Mouse (Mus musculus) layer of hippocampus, postnatal 14 days (tissue): Measurements from ENCODE around the gene Lpcat1. TPM values are rescaled to one million over a fixed set of nuclear protein-coding genes. Genes with fewer than 3 reads are reported as not detected.

ENCODE experiments used
- DNase-seq, 2 experiments: peaks; one replicate each; pipeline ENCODE4 v3.0.0; 2021 to 2022; ENCODE audit warnings: low spot score in 2 of 2, mixed read lengths in 1 of 2
- total RNA-seq, 2 experiments: library from RNA; stranded (reverse); gene quantifications; 2 replicates each; pipeline ENCODE4 v1.2.3; 2021

Gene Lpcat1
- total RNA-seq, 2 experiments from 2014 or later, result 53.9 to 56.5 TPM

GRCm38 (mm10) chr13:73512776-73513673 lies 46.0 kb downstream of the Lpcat1 start:
- DNase-seq, result peak; percentile 82 to 87

- DNase-seq, result no peak
Observed at GRCm38 (mm10) chr13:73516886-73517285, 49.9 kb downstream of the Lpcat1 start.

DNA sequence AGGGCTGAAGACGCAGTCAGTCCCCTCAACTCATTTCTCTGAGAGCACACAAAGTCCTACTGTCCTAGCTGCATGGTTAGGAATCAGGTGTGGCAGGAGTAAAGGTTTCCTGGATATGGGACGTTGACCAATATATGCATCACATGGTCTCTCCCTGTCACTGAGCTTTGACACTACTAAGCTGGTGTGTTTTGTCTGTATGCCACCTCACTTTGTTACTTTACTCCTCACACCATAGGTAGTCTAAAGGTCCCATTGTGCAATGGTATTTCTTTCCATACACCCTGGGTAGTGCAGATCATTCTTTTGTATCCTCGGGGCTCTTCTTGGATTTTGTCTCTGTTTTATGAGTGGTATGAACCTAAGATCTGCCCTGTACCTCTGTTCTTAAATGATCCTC lies 66.7 kb downstream of the Lpcat1 start:
- DNase-seq, result no peak

DNA sequence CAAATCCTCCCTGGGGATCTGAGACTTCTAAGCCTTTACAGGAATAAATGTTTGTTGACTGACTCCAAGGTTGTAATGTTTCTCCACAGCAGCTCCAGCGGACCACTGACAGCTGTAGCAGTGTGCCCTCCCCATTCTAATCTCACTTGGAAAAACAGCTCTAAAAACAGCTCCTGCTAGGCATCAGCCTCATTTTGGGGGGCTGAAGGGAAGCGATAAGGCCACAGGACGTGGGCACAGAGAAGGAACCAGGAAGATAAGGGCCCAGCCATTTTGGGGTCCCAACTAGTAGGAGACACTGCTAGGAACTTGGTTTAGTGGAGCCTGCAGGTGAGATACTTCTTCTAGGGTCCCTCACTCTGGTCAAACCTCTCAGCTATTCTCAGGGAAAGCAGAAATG lies 68.3 kb downstream of the Lpcat1 start:
- DNase-seq, result no peak

DNA sequence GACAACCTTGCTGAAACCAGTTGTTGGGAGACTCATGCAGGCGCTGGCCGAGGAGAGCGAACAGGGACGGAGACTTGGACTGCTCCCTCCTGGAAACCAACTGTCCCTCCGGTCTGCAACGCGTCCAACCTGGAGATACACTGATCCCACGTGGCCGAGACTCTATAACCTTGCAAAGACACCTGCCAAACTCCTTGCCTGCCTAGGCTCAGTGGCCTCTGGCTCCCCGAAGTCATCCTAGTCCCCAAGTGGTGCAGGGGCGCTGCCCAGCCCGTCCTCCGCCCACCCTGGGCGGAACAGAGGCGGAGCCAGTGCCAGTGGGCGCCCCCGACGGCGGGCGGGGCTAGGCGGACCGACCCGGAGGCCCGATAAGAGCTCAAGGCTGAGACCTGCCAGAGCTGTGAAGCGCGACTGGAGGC lies 69.4 kb downstream of the Lpcat1 start, which contains the start of gene Slc6a3:
Gene Slc6a3 (plus strand): TSS at position 345 of the 419 bp plus-strand sequence.
- DNase-seq, result no peak

GRCm38 (mm10) chr13:73536824-73537223 lies 69.8 kb downstream of the Lpcat1 start:
- no peak for DNase-seq

- no peak for DNase-seq
Observed at GRCm38 (mm10) chr13:73564201-73564600, 97.2 kb downstream of the Lpcat1 start.

Other genes with a start within 250 kb of the Lpcat1 start
- gene Irx4, start 206.7 kb upstream of the Lpcat1 start, total RNA-seq, result not detected
- 10 to 100 TPM; 34.3 to 38.2 TPM for gene Mrpl36, start 138.7 kb upstream of the Lpcat1 start, total RNA-seq
- 100 to 1,000 TPM; 178 to 180 TPM for gene Ndufs6, start 138.7 kb upstream of the Lpcat1 start, total RNA-seq
- gene Slc6a3, start 69.5 kb downstream of the Lpcat1 start, total RNA-seq, result under 1 TPM; 0.16 to 0.29 TPM
- gene Clptm1l, start 136.8 kb downstream of the Lpcat1 start, total RNA-seq, result 100 to 1,000 TPM; 121 to 125 TPM
- 1 to 10 TPM; 2.6 to 4.4 TPM for gene Tert, start 159.7 kb downstream of the Lpcat1 start, total RNA-seq
- gene Slc6a18, start 210.8 kb downstream of the Lpcat1 start, total RNA-seq, result not detected
- gene Slc6a19, start 237.7 kb downstream of the Lpcat1 start, total RNA-seq, result under 1 TPM in 1 of 2 experiments, not detected in 1; 0.44 TPM